In the genomic region with DNA sequence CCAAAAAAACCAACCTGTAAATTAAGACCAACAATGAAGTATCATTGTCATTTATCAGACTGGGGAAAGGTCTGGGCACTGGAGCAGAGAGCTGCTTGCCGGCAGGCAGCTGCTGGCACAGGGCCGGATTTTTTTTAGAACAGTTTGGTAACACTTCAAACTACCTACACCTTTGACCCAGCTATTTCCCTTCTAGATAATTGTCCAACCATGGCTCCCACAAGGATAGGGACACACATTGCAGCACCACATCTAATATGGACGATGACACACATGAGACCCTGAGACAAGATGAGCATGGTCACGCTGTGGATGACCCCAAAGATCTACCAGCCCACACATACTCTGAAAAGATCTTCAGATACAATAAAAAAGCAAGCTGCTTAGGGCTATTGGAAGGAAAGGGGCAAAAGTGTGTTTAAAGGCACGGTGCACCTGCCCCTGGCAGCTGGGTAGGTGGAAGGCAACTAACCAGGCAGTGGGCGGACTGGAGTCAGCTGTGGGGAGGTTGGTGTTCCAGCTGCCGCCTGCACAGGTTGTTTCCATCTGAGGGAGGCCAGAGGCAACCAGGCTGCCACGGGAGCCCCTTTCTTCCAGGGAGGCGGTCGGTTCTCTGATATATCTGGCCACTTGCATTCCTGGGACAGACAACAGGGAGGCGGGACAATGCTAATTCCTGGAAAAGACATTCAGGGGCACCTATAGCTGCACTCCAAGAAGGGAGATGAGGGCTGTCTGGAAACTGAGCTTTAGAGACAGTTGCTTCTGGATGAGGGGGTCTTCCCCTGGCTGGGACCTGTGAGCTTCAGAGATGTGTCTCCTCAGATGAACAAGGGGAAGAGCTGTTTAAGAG, we compare ENCODE assay signal across 8 mouse cellular contexts. TPM values are rescaled to one million over a fixed set of nuclear protein-coding genes. Genes with fewer than 3 reads are reported as not detected.
DNase-seq lines count a peak whose midpoint lies in the region; ATAC-seq and TF ChIP-seq lines count a peak whose summit lies in the region.

No protein-coding gene starts in this region.

- H3K27ac ChIP-seq in brown adipose tissue, adult 24 weeks (replicated peaks; ENCODE audit: low read depth, low read length): peak overlapping the region; percentile 78
- peak overlapping the region; percentile 85 for H3K27ac ChIP-seq in kidney, embryonic 16.5 days (ENCODE audit: low read length)
- peak overlapping the region; percentile 71 for H3K27ac ChIP-seq in small intestine, adult 2 months (ENCODE audit: insufficient read depth, low read depth, low read length)
- H3K27ac ChIP-seq in midbrain, embryonic 10.5 days (replicated peaks): no peak overlapping the region; the same call in 1 of the 2 replicates

- intact Hi-C loops in left cerebral cortex, postnatal 10 days (cut with DNase I): no loop called here

- peak; percentile 19 to 47 for DNase-seq in heart, adult 9 months (ENCODE audit: low spot score in 2 of 2)
- no peak for DNase-seq in heart, adult 8-10 months (ENCODE audit: low spot score)
- no peak for DNase-seq in spleen, postnatal 4 days (ENCODE audit: low spot score in 2 of 2)
- no peak for DNase-seq in midbrain, embryonic 10.5 days (ENCODE audit: low spot score)
- no peak for DNase-seq in left cerebral cortex, postnatal 10 days (ENCODE audit: extremely low spot score in 1 of 2, low spot score in 2 of 2)

- WGBS in kidney, embryonic 16.5 days: 40% methylated on average over 11 of the region's 11 CpGs
- WGBS in small intestine, adult 2 months: 31% methylated on average over 11 of the region's 11 CpGs
- 69% methylated on average over 11 of the region's 11 CpGs for WGBS in midbrain, embryonic 10.5 days

- H3K4me3 ChIP-seq in brown adipose tissue, adult 24 weeks (ENCODE audit: insufficient read depth, low read depth, low read length): no peak overlapping the region
- H3K4me3 ChIP-seq in kidney, embryonic 16.5 days (ENCODE audit: low read length): no peak overlapping the region
- H3K4me3 ChIP-seq in small intestine, adult 2 months (ENCODE audit: low read depth, low read length): no peak overlapping the region
- H3K4me3 ChIP-seq in midbrain, embryonic 10.5 days: no peak overlapping the region

- TF ChIP-seq POLR2A in small intestine, adult 2 months (IDR thresholded peaks at IDR 0.05; ENCODE audit: low read depth, low read length): no peak

- no peaks in the 10 kb centered on the region for H3K36me3 ChIP-seq in kidney, embryonic 16.5 days (ENCODE audit: insufficient read depth, low read length)
- no peaks in the 10 kb centered on the region for H3K36me3 ChIP-seq in small intestine, adult 2 months (ENCODE audit: control insufficient read depth, insufficient read depth, low read length)
- peaks cover 47% of the 10 kb centered on the region for H3K36me3 ChIP-seq in midbrain, embryonic 10.5 days

- no peak overlapping the region for H3K4me2 ChIP-seq in kidney, embryonic 16.5 days (replicated peaks; ENCODE audit: low read depth, low read length)

- peaks cover 13% of the 10 kb centered on the region for H3K4me1 ChIP-seq in brown adipose tissue, adult 24 weeks (ENCODE audit: control insufficient read depth, insufficient read depth, insufficient read length, low read length)
- H3K4me1 ChIP-seq in kidney, embryonic 16.5 days (ENCODE audit: insufficient read depth, low read length): peaks cover 35% of the 10 kb centered on the region
- peaks cover 39% of the 10 kb centered on the region for H3K4me1 ChIP-seq in small intestine, adult 2 months (ENCODE audit: control insufficient read depth, insufficient read depth, insufficient read length, low read length)
- H3K4me1 ChIP-seq in midbrain, embryonic 10.5 days: 0 out of 2 replicates have a peak, but pooled peaks cover 4% of the 10 kb centered on the region

- ATAC-seq in kidney, embryonic 16.5 days (ENCODE audit: low FRiP score, low TSS enrichment): 0 out of 2 replicates have a peak, but pooled peaks have one; percentile 36

- no peak for TF ChIP-seq CTCF in small intestine, adult 2 months (IDR thresholded peaks at IDR 0.05; ENCODE audit: extremely low read depth, insufficient read length, insufficient replicate concordance, low read depth, low read length)

- H3K9me3 ChIP-seq in kidney, embryonic 16.5 days (ENCODE audit: low read length): no peaks in the 10 kb centered on the region
- no peaks in the 10 kb centered on the region; the same call in 1 of the 2 replicates for H3K9me3 ChIP-seq in midbrain, embryonic 10.5 days (replicated peaks)

- H3K27me3 ChIP-seq in kidney, embryonic 16.5 days (ENCODE audit: insufficient read depth, low read length): no peaks in the 10 kb centered on the region
- H3K27me3 ChIP-seq in small intestine, adult 2 months (ENCODE audit: control insufficient read depth, insufficient read depth, low read length): no peaks in the 10 kb centered on the region
- no peaks in the 10 kb centered on the region for H3K27me3 ChIP-seq in midbrain, embryonic 10.5 days (ENCODE audit: low read depth, poor library complexity, severe bottlenecking)

- peak overlapping the region; percentile 0; the same call in 1 of the 2 replicates for H3K9ac ChIP-seq in kidney, embryonic 16.5 days (replicated peaks; ENCODE audit: low read length)

RNA-seq across cellular contexts. Expression of a gene that starts 28.0 kb away (rescaled TPM):
- total RNA-seq in heart, adult 8-10 months (2022): 10 to 100 TPM; 12.0 to 18.1 (median 14.9) TPM
- polyA plus RNA-seq in brown adipose tissue, adult 24 weeks (2012; ENCODE audit: insufficient read depth, insufficient read length, missing spikeins): 5,806 and 7,060 TPM in 2 replicates
- 50.0 and 50.4 TPM in 2 replicates for polyA plus RNA-seq in kidney, embryonic 16.5 days (2015; fragmentation: Nextera tagmentation; extraction: Ambion mirVana)
- polyA plus RNA-seq in small intestine, adult 2 months (2012; rRNA removed): 151 and 154 TPM in 2 replicates
- 118 and 131 TPM in 2 replicates for polyA plus RNA-seq in midbrain, embryonic 10.5 days (2016; fragmentation: Nextera tagmentation; extraction: Ambion mirVana)
- total RNA-seq in left cerebral cortex, postnatal 10 days (2021): 100 to 1,000 TPM; 258 to 269 TPM

RNA-seq across cellular contexts. Expression of a gene that starts 56.1 kb away (rescaled TPM):
- 10 to 100 TPM; 25.9 to 32.7 (median 27.6) TPM for total RNA-seq in heart, adult 8-10 months (2022)
- polyA plus RNA-seq in brown adipose tissue, adult 24 weeks (2012; ENCODE audit: insufficient read depth, insufficient read length, missing spikeins): 20.1 and 31.0 TPM in 2 replicates
- 89.9 and 91.0 TPM in 2 replicates for polyA plus RNA-seq in kidney, embryonic 16.5 days (2015; fragmentation: Nextera tagmentation; extraction: Ambion mirVana)
- 24.1 and 29.0 TPM in 2 replicates for polyA plus RNA-seq in small intestine, adult 2 months (2012; rRNA removed)
- polyA plus RNA-seq in midbrain, embryonic 10.5 days (2016; fragmentation: Nextera tagmentation; extraction: Ambion mirVana): 94.4 and 99.2 TPM in 2 replicates
- total RNA-seq in left cerebral cortex, postnatal 10 days (2021): 10 to 100 TPM; 37.4 to 40.7 TPM

Comparison
In these comparisons a context has a peak if more than half of its experiments do, and no peak if none do; other contexts are left out.
1. DNase-seq: peak in heart, adult 9 months (2 of 2); none in heart, adult 8-10 months (single experiment), spleen, postnatal 4 days (0 of 2), midbrain, embryonic 10.5 days (single experiment) and left cerebral cortex, postnatal 10 days (0 of 2).
2. RNA of a gene that starts 28.0 kb away (polyA plus RNA-seq): 5,806 to 7,060 TPM in brown adipose tissue, adult 24 weeks; 151 to 154 TPM in small intestine, adult 2 months, 118 to 131 TPM in midbrain, embryonic 10.5 days and 50.0 to 50.4 TPM in kidney, embryonic 16.5 days; every median in the first group is over 10 times any median in the second.